Mouse (Mus musculus) erythroid progenitor cell, adult 5-6 weeks (primary cell): ENCODE results near the gene Hdac9. TPM values are rescaled to one million over a fixed set of nuclear protein-coding genes. Genes with fewer than 3 reads are reported as not detected.

Source experiments
- ATAC-seq: replicated peaks from 2 replicates; pipeline ENCODE4 v1.8.0; 2016; ENCODE audit warnings: moderate number of reproducible peaks, mild to moderate bottlenecking, moderate TSS enrichment, inconsistent platforms; ENCODE audit not compliant: poor library complexity, low FRiP score, severe bottlenecking
- total RNA-seq, 2 experiments: library from RNA; stranded (forward) in 1 of 2; stranded (reverse) in 1 of 2; fragments of 150-400 nt in 1 of 2; fragments of 186-747, 209-891 nt in 1 of 2; gene quantifications; 2 replicates each; pipeline versions ENCODE4 v1.2.3 to v1.2.4; 2015 to 2017; ENCODE audit warnings: low replicate concordance in 2 of 2

Gene Hdac9
- total RNA-seq, 2 experiments from 2014 or later = 1.7 to 2.3 TPM

GRCm38 (mm10) chr12:34432461-34432860 lies 484.4 kb downstream of the Hdac9 start:
- ATAC-seq = no peak

DNA sequence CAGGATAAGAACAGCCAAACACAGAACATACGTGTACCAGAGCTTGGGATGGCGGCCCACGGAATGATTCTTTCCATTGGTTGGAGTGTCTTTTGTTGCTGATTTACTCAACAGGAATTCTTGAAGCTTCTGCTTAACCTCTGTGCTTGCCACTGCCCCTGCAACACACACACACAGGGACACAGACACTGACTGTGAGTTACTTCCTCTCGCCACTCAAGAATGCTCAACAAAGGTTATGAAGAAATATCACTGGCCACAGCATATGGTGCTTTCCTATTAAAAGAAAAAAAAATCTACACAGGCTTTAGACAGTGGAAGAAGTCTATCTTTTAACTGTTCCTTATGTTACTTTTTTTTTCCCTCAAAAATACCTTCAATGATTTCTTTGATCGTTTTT lies 485.1 kb downstream of the Hdac9 start:
- no peak for ATAC-seq

GRCm38 (mm10) chr12:34425468-34425867 lies 491.4 kb downstream of the Hdac9 start:
- no peak for ATAC-seq

GRCm38 (mm10) chr12:34408139-34408538 lies 508.8 kb downstream of the Hdac9 start:
- ATAC-seq = no peak

GRCm38 (mm10) chr12:34407143-34407542 lies 509.8 kb downstream of the Hdac9 start:
- no peak for ATAC-seq

- ATAC-seq = no peak
Measured at GRCm38 (mm10) chr12:34402065-34402464, 514.8 kb downstream of the Hdac9 start.

DNA sequence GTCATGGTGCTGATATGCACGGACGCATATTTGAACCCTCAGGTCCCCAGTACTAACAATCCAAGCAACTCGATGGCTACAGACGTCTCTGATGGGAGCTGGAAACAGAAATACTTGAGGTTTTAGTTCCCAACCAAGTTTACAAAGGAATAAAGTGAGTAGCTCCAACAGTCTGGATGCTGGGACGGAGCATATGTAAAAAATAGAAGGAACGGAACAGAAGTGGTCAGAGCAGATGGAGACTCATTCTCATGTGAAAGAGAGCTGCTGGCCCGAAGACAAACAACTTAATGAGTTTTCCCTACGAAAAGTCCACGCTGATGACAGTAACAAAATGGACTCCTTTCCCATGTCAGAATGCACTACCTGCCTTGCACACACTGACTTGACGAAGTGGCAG lies 518.3 kb downstream of the Hdac9 start:
- no peak for ATAC-seq

DNA sequence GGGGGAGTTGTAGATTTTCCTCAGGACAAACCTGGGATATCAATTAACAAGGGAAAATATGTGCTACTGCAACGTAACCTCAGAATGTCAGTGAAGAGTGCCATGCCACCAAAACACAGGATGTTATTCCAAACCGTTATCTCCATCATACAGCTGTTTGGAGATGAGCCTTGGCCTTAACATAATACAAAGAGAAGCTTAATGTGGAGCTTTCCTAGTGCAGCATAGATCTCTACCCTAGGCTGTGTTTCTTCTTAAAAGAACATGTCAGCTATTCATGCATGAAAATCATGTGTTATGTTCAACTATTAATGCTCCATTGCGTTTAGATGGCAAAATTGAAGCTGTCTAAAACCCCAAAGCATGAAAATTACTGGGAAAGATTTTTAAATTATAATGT lies 522.6 kb downstream of the Hdac9 start:
- no peak for ATAC-seq

GRCm38 (mm10) chr12:34379681-34380080 lies 537.2 kb downstream of the Hdac9 start:
- no peak for ATAC-seq

- no peak for ATAC-seq
Measured at GRCm38 (mm10) chr12:34378637-34379036, 538.3 kb downstream of the Hdac9 start.

DNA sequence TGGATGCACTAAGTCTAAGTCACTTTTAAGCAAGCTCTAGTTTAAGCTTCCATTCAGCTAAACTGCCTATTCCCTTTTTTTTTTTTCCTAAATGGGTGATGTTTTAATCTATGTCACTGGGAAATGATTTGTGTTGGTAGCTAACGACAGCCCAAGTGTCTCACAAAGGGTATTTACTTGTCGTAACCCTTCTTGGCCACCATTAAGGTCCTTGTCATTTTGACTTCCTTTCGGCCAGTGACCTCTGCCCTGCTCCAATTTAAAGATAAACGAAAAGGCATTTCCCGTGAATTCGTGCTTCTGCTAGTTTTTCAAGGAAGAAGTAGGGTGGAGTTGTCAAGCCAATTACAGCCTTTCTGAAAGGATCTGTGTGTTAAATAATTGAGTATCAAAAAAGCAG lies 565.0 kb downstream of the Hdac9 start:
- ATAC-seq = no peak

GRCm38 (mm10) chr12:34347529-34347928 lies 569.4 kb downstream of the Hdac9 start:
- ATAC-seq = no peak

DNA sequence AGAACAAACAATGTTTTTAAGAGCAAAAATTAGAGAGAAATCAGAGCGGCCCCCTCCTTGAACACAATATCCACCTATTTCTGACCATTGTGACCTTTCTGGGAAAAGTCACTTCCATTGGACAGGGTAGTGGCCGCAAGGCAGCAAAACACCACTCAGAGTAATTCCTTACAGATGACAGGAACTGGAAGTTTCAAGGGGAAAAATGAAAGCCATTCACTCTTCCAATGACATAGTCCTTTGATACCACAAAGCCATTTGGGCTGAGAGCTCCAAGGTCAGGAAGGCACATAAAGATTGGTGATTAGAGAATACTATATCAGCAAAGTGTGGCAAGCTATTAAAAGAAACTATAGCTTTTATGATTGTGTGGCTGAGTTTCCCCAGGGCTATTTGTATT lies 574.1 kb downstream of the Hdac9 start:
- ATAC-seq = no peak

DNA sequence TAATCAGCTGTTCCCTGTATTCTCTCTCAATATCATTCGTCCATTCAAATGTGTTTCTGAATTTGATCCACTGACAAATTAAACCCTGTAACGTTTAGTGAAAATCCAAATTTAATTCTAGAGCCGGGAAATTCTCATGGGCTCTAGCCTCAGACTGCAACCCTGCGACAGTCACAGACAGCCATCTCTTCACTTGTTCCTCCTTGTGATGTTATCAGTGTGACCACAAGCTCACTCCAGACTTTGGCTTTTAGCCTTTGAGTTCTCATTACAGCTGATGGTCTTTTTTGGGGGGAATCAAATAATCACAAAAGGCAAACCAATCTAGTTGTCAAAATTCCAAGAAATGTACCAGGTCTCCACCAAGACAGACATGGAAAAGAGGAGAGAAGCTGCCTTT lies 578.0 kb downstream of the Hdac9 start:
- no peak for ATAC-seq

GRCm38 (mm10) chr12:34334455-34335084 lies 582.3 kb downstream of the Hdac9 start:
- no peak for ATAC-seq

DNA sequence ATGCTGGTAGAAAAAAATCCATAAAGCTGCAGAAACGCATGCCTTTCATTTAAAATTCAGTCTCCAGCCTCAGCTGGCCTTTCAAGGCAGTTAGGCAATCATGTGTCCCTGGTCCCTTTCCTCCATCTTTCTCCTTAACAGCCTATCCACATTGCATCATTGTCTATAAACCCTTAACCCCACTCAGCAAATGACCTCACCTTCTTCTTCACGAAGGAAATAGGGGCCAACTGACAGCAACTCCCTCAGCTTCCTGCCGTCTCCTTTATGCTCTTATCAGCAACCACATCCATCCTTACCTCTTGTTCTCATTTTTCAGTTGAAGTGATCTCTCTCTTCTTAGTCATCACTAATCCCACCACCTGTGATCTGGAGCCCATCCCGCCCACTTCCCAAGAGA lies 584.0 kb downstream of the Hdac9 start:
- no peak for ATAC-seq

- no peak for ATAC-seq
Measured at GRCm38 (mm10) chr12:34327111-34327510, 589.8 kb downstream of the Hdac9 start.

- no peak for ATAC-seq
Measured at GRCm38 (mm10) chr12:34312113-34312719, 604.7 kb downstream of the Hdac9 start.

GRCm38 (mm10) chr12:34305453-34305852 lies 611.4 kb downstream of the Hdac9 start:
- no peak for ATAC-seq

DNA sequence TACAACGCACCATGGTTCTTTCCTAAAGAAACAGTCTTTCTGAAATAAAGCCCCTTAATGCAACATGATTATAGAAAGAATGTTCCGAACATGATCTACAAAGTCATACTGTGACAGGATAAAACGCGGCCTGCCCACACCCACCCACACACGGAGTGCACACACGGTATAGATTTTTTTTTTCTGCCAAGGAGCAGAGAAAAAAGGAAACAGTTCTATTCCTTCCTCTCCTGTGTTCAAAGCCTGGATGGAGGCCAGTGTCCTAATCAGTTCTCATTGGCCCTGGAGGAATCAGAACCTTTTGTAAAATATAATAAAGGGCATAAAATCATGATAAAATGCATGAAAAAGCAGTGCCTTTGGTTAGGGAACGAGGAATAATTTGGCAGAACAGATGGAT lies 624.5 kb downstream of the Hdac9 start:
- ATAC-seq = no peak

- ATAC-seq = no peak
Measured at GRCm38 (mm10) chr12:34287218-34287617, 629.7 kb downstream of the Hdac9 start.

- ATAC-seq = no peak
Measured at GRCm38 (mm10) chr12:34284888-34285287, 632.0 kb downstream of the Hdac9 start.
